Mouse (Mus musculus) midbrain, embryonic 15.5 days (tissue): ENCODE data around the gene Olfr566. TPM values are rescaled to one million over a fixed set of nuclear protein-coding genes. Genes with fewer than 3 reads are reported as not detected.

Experiments used
- ATAC-seq: fragments of 200-750 bp; cut with Nextera tagmentation; replicated peaks from 2 replicates; pipeline ENCODE4 v1.8.0; 2017; ENCODE audit warnings: moderate TSS enrichment
- H3K27ac ChIP-seq: fragments of 300-500 bp; sonication (generic); 2 replicates; pipeline ENCODE4 v1.5.1; 2015; ENCODE audit warnings: mild to moderate bottlenecking, inconsistent platforms
- H3K27me3 ChIP-seq: fragments of 300-500 bp; sonication (generic); replicated peaks from 2 replicates; pipeline ENCODE4 v1.6.1; 2015; ENCODE audit warnings: inconsistent platforms
- H3K36me3 ChIP-seq: fragments of 300-500 bp; sonication (generic); replicated peaks from 2 replicates; pipeline ENCODE4 v1.6.1; 2015; ENCODE audit warnings: inconsistent platforms
- H3K4me1 ChIP-seq: fragments of 300-500 bp; sonication (generic); 2 replicates; pipeline ENCODE4 v1.6.1; 2015; ENCODE audit warnings: inconsistent platforms
- H3K4me2 ChIP-seq: fragments of 300-500 bp; sonication (generic); 2 replicates; pipeline ENCODE4 v1.6.1; 2015; ENCODE audit warnings: inconsistent platforms, mild to moderate bottlenecking, moderate library complexity
- H3K4me3 ChIP-seq: fragments of 300-500 bp; sonication (generic); 2 replicates; pipeline ENCODE4 v1.5.1; 2015; ENCODE audit warnings: mild to moderate bottlenecking, inconsistent platforms
- H3K9ac ChIP-seq: fragments of 300-500 bp; sonication (generic); 2 replicates; pipeline ENCODE4 v1.6.1; 2015; ENCODE audit warnings: mild to moderate bottlenecking, inconsistent platforms
- H3K9me3 ChIP-seq: fragments of 300-500 bp; sonication (generic); 2 replicates; pipeline ENCODE4 v1.6.1; 2016; ENCODE audit warnings: inconsistent platforms
- WGBS: fragments of 180-500 bp; shearing (Covaris S2); methylation state at CpG from one replicate; pipeline ENCODE4 v1.1.7; 2015; ENCODE audit warnings: mixed read lengths; 5-methylcytosine and 5-hydroxymethylcytosine counted together
- polyA plus RNA-seq: library from polyadenylated mRNA; unstranded; fragments of >200 nt; fragmentation: Nextera tagmentation; extraction: Ambion mirVana; gene quantifications from 2 replicates; pipeline ENCODE4 v1.2.1, GENCODE M21; 2015

The Olfr566 gene
- polyA plus RNA-seq: not detected in 2 replicates

GRCm38 (mm10) chr7:102858665-102859064 lies at the start of gene Olfr566:
Gene Olfr566 (minus strand): TSS chr7:102858765.
- Histone ChIP-seq H3K36me3 (no peaks in the 10 kb centered on the region), H3K9ac (no peak within 1 kb of the TSS), H3K27ac (no peak within 1 kb of the TSS), H3K4me3 (no peak within 1 kb of the TSS), H3K4me2 (no peak within 1 kb of the TSS), H3K9me3 (no peaks in the 10 kb centered on the region), H3K4me1 (no peaks in the 10 kb centered on the region), H3K27me3 (no peaks in the 10 kb centered on the region)
- ATAC-seq: no peak
- 84% methylated on average over 1 of the region's 1 CpGs for WGBS

- no peak for ATAC-seq
- 75% methylated on average over 3 of the region's 3 CpGs for WGBS
Measured at GRCm38 (mm10) chr7:102890782-102891181, 32.2 kb upstream of the Olfr566 start, which contains the start of gene Olfr569. Gene Olfr569 (minus strand): TSS chr7:102890882.

GRCm38 (mm10) chr7:102876822-102877221 lies 18.3 kb upstream of the Olfr566 start, which contains the start of gene Olfr568:
Gene Olfr568 (plus strand): TSS chr7:102877122.
- ATAC-seq: no peak
- H3K27ac ChIP-seq: no peak within 1 kb of the TSS
- no peaks in the 10 kb centered on the region for H3K36me3 ChIP-seq
- no peak within 1 kb of the TSS for H3K4me2 ChIP-seq
- no peaks in the 10 kb centered on the region for H3K4me1 ChIP-seq
- H3K9ac ChIP-seq: no peak within 1 kb of the TSS
- H3K4me3 ChIP-seq: no peak within 1 kb of the TSS
- H3K27me3 ChIP-seq: no peaks in the 10 kb centered on the region
- no peaks in the 10 kb centered on the region for H3K9me3 ChIP-seq

More at GRCm38 (mm10) chr7:102890782-102891181, 32.2 kb upstream of the Olfr566 start, which contains the start of gene Olfr569:
- no peaks in the 10 kb centered on the region for H3K36me3 ChIP-seq
- no peak within 1 kb of the TSS for H3K4me3 ChIP-seq
- no peak within 1 kb of the TSS for H3K9ac ChIP-seq
- H3K4me2 ChIP-seq: no peak within 1 kb of the TSS
- no peaks in the 10 kb centered on the region for H3K9me3 ChIP-seq
- H3K27me3 ChIP-seq: no peaks in the 10 kb centered on the region
- no peaks in the 10 kb centered on the region for H3K4me1 ChIP-seq
- H3K27ac ChIP-seq: no peak within 1 kb of the TSS

- H3K27ac ChIP-seq: no peak overlapping the region
- no peaks in the 10 kb centered on the region for H3K9me3 ChIP-seq
- no peak overlapping the region for H3K9ac ChIP-seq
- H3K4me2 ChIP-seq: no peak overlapping the region
- H3K27me3 ChIP-seq: no peaks in the 10 kb centered on the region
- H3K4me1 ChIP-seq: no peaks in the 10 kb centered on the region
- no peaks in the 10 kb centered on the region for H3K36me3 ChIP-seq
- no peak overlapping the region for H3K4me3 ChIP-seq
- no peak for ATAC-seq
Measured at GRCm38 (mm10) chr7:102855807-102856206, 2.8 kb downstream of the Olfr566 start.

Other genes starting within 250 kb of the Olfr566 start
- gene Olfr553, start 240.5 kb downstream of the Olfr566 start, polyA plus RNA-seq: not detected in 2 replicates
- gene Olfr554, start 220.3 kb downstream of the Olfr566 start, polyA plus RNA-seq: not detected in 2 replicates
- not detected in 2 replicates for gene Olfr555, start 199.9 kb downstream of the Olfr566 start, polyA plus RNA-seq
- gene Olfr556, start 193.9 kb downstream of the Olfr566 start, polyA plus RNA-seq: not detected in 2 replicates
- gene Trim68, start 171.4 kb downstream of the Olfr566 start, polyA plus RNA-seq: 6.2 and 8.5 TPM in 2 replicates
- not detected in 2 replicates for gene Olfr557, start 162.9 kb downstream of the Olfr566 start, polyA plus RNA-seq
- 0.05 TPM in 1 of 2 replicates, not detected in the other for gene Olfr558, start 156.6 kb downstream of the Olfr566 start, polyA plus RNA-seq
- gene Olfr33, start 139.7 kb downstream of the Olfr566 start, polyA plus RNA-seq: not detected in 2 replicates
- gene Olfr559, start 131.3 kb downstream of the Olfr566 start, polyA plus RNA-seq: not detected in 2 replicates
- not detected in 2 replicates for gene Olfr560, start 99.4 kb downstream of the Olfr566 start, polyA plus RNA-seq
- gene Olfr78, start 99.3 kb downstream of the Olfr566 start, polyA plus RNA-seq: 0.09 TPM in 1 of 2 replicates, not detected in the other
- gene Olfr561, start 87.5 kb downstream of the Olfr566 start, polyA plus RNA-seq: not detected in 2 replicates
- gene Olfr564, start 55.3 kb downstream of the Olfr566 start, polyA plus RNA-seq: not detected in 2 replicates
- gene Olfr568, start 18.4 kb upstream of the Olfr566 start, polyA plus RNA-seq: not detected in 2 replicates
- gene Olfr569, start 32.1 kb upstream of the Olfr566 start, polyA plus RNA-seq: not detected in 2 replicates
- not detected in 2 replicates for gene Olfr570, start 35.8 kb upstream of the Olfr566 start, polyA plus RNA-seq
- not detected in 2 replicates for gene Olfr571, start 58.8 kb upstream of the Olfr566 start, polyA plus RNA-seq
- gene Olfr572, start 65.6 kb upstream of the Olfr566 start, polyA plus RNA-seq: not detected in 2 replicates
- not detected in 2 replicates for gene Olfr573-ps1, start 83.8 kb upstream of the Olfr566 start, polyA plus RNA-seq
- gene Olfr574, start 89.7 kb upstream of the Olfr566 start, polyA plus RNA-seq: not detected in 2 replicates
- gene Olfr575, start 100.0 kb upstream of the Olfr566 start, polyA plus RNA-seq: not detected in 2 replicates
- gene Olfr576, start 103.9 kb upstream of the Olfr566 start, polyA plus RNA-seq: not detected in 2 replicates
- not detected in 2 replicates for gene Olfr577, start 117.2 kb upstream of the Olfr566 start, polyA plus RNA-seq
- not detected in 2 replicates for gene Olfr578, start 130.6 kb upstream of the Olfr566 start, polyA plus RNA-seq
- not detected in 2 replicates for gene Olfr582, start 179.3 kb upstream of the Olfr566 start, polyA plus RNA-seq
- not detected in 2 replicates for gene Olfr583, start 192.5 kb upstream of the Olfr566 start, polyA plus RNA-seq
- not detected in 2 replicates for gene Olfr584, start 223.1 kb upstream of the Olfr566 start, polyA plus RNA-seq
- gene Olfr585, start 239.0 kb upstream of the Olfr566 start, polyA plus RNA-seq: not detected in 2 replicates